Mouse (Mus musculus): ENCODE data around the gene Clmp.
"Not testable (repeated sequence)": the region's sequence is repeated elsewhere in the genome, so short reads cannot be mapped to it uniquely, and the experiment has no call there.

Gene Clmp

DNA sequence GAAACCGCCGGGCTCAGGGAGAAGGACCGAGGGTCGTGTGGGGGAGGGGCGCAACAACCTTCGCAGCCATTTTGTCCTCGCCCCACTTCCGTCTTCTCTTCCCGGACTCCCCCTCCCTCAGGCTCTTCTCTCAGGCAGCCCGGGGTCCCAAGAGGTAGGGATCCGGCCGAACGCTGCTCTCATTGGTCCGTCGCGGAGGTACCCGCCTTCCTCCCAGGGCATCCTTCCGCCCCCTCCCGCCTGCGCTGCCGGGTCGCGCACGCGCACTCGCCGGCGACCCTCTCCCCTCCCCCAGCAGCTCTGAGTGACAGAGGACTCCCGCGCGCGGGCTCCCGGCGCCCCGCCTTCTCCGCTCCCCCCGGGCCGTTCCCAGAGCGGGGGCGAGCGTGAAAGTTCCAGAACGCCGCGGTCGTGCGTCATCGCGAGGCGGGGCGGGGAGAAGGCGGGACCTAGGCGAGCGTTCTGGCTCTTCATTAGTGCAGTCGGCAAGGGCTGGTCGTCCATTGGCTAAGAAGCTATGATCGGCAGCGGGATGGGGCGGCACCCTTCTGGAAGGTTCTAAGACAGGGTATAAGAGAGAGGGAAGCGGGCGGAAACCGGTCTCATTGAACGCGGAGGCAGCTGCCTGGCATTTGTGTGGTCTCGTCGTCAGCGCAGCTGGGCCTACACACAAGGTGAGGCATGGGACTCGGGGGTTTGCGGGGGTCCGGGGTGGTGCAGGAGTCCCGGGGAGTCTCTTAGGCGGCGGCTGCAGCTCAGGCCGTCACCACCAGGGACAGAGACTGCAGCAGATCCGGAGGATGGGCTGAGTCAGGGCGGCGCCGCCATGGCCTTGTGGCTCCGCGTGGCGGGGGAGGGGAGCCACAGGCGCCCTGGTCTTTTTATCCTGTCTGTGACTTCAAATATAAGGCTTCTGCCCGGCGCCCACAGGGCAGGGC lies 115.2 kb downstream of the Clmp start, which contains the start of gene Hspa8:
Gene Hspa8, plus strand, starts transcription at position 310 of the 938 bp plus-strand sequence.
- DNase-seq (ENCODE audit: low read depth, low spot score) = peak; percentile 100

DNA sequence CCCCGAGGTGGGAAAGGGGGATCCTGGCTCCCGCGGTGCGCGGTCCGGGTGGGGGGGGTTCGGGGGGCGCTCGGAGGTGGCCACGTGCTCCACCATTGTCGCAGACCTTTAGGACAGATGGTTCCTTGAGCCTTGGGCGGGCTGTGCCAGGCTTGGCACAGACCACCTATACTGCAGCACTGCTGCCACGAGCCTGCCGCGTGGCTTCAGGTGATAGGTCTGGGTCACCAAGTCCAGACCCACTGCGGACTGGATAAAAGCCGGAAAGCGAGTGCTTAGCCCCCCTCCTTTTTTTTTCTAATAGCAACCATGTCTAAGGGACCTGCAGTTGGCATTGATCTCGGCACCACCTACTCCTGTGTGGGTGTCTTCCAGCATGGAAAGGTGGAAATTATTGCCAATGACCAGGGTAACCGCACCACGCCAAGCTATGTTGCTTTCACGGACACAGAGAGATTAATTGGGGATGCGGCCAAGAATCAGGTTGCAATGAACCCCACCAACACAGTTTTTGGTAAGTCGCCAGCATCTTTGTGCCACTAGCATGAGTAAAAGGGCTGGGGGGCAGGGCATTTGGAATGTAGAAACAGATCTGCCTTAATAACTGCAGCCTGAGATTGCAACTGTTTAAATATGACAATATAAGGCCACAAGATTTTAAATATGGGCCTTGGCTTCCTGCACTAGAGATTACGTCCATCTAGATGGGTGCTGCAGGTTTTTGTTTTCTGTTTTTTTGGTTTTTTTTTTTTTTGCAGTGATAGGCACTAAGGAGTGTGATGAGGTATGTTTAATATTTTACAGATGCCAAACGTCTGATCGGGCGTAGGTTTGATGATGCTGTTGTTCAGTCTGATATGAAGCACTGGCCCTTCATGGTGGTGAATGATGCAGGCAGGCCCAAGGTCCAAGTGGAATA lies 116.1 kb downstream of the Clmp start:
- DNase-seq (ENCODE audit: low read depth, low spot score) = peak; percentile 57

DNA sequence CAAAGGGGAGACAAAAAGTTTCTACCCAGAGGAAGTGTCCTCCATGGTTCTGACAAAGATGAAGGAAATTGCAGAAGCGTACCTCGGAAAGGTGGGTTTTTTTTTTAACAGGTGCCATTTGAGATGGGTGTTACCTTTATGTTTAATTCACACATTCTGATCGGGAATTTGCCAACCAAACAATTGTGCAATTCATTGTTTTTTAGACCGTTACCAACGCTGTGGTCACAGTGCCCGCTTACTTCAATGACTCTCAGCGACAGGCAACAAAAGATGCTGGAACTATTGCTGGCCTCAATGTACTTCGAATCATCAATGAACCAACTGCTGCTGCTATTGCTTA lies 116.7 kb downstream of the Clmp start:
- DNase-seq (ENCODE audit: low read depth, low spot score) = not testable (repeated sequence)

DNA sequence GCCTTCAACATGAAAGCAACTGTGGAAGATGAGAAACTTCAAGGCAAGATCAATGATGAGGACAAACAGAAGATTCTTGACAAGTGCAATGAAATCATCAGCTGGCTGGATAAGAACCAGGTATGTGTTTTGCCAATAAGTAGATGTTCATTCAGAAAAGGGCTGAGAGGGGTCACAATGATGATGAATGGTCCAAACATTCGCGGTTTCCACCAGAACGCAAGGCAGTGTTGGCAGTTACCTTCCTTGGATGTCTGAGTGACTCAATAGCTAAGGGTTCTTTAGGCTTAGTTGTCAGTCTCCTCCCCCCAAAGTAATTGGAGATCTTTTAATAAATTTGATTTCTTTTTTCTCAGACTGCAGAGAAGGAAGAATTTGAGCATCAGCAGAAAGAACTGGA lies 118.8 kb downstream of the Clmp start:
- peak; percentile 29 for DNase-seq (ENCODE audit: low read depth, low spot score)

DNA sequence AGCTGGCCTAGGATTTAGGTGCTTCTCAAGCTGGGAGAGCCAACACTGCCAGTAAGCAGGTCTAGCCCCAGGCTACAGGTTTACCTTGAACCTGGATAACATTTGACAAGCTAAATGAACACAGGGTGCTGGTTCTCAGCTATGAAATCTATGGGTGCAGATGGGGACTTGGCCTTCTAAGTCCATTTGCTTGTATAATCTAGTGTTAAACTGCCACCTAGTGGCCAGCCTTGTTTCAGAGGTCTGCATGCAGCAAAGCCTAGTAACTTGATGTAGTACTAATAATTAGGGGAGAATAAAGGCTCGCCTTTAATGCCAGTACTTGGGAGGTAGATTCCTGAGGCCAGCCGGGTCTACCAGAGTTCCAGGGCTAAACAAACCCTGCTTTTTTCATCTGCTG lies 119.5 kb downstream of the Clmp start:
- DNase-seq (ENCODE audit: low read depth, low spot score) = peak; percentile 90

DNA sequence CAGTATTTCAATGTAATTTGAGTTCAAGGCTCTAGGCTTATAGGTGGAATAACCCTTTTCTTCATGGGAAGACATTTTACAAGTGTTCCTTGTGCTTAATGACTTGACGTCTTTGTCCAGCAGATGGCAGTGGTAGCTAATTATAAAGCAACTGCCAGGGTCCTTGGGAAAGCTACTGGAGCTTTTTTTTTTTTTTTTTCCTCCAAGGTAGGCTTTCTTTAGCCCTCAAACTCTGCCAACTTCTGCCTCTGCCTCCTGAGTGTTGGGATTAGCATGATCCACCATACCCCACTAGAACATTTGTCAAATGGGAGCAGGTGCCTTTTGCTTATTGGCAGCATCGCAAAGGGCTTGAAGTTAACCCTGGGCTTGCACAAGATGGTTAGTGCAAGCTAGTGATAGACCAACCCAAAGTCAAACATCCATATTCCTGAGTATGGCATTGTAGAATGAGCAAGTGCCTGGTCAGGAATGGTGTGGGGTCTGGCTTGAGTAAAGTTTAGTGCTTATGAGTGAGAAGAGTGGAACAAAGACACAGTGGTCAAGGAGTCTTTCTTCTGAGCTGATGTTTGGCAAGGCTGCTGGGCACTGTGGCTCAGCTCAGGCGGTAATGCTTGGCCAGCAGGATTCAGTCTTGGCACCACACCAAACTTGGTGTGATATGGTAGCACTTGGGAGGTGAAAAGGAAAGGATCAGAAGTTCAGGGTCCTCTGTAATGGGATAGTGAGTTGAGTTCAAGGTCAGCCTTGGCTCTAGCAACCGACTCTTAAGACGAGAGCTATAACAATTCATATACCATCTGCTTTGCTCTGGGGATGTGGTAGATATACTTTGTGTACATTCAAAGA lies 120.9 kb downstream of the Clmp start:
- DNase-seq (ENCODE audit: low read depth, low spot score) = peak; percentile 71

DNA sequence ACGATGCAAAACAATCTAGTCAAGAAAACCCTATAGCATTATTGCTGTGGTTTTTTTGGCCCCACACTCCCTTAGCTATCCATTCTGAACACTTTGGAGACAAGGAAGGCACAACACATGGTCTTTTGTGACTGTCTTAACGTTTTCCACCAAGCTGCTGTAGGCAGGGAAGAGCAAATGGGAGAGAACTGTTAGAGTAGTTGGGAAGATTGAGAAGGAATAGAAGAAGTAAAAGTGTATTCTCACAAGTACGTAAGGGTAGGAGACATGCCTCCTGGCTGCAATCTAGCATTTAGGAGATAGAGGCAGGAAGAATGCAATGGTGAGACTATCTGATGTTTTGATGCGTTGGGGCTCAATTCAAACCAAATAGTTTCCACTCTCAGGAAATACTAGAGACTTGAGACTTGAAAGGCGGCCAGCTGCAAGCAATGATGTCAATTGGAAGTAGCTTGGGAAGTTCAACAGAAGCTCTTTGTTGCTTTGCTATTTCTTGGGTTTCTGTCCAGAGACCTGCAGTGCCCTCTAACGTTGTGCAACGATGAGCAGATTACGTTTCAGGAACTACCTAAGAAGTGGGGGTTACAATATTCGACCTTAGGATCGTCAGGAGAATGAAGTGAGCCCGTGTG lies 121.6 kb downstream of the Clmp start:
- DNase-seq (ENCODE audit: low read depth, low spot score) = peak; percentile 19

DNA sequence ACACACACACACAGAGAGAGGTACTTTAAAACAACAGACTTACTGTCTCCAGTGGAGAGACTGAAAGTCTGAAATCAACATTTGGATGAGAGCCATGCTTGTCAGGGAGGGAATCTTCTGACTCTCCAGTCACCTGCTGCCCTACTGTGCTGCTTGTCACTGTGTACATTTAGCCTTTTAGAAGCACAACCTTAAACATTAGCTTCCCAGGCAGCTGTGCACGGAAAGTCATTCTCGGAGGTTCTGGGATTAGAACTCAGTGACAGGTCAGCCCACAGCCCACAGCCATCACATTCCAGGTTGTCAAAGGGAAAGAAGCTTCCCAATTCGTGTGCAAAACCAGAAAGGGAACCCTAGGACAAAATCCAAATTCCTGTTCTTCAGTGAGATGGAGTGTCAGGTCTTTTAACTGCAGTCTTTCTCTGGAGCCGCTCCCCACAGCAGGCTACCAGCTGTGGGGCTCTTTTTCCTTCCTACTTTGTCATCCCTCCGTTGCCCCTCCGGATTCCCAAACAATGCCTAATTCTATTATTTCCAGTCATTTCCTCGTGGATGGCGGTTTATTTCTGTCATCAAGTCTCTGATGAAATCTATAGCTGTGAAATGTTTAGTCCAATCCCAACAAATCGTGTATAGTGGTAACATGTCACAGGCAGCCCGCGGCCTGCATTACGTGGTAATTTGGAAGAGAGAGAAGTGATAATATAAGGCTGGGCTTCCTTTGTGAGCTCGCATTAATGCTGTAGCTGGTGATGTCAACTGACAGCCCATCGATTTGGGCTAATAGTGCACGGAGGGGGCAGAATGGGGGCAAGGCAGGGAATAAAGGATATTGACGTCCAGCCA lies 122.5 kb downstream of the Clmp start:
- no peak for DNase-seq (ENCODE audit: low read depth, low spot score)

DNA sequence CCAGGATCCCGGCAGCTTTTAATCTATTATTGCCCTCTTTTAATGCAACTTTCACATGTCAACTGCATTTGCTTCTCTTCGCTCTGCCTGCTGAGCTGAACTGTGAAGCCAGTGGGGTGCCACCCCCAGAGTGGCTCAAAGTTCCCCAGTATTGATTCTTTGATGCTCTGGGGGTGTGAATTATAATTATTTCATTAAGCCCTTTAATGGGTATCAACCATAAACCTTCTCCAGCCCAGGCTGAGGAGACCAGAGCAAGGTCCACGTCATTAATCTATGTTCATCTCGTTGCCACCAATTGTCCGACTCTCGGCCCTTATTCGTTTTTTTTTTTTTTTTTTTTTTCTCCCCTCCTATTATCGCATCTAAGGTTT lies 123.1 kb downstream of the Clmp start:
- no peak for DNase-seq (ENCODE audit: low read depth, low spot score)

DNA sequence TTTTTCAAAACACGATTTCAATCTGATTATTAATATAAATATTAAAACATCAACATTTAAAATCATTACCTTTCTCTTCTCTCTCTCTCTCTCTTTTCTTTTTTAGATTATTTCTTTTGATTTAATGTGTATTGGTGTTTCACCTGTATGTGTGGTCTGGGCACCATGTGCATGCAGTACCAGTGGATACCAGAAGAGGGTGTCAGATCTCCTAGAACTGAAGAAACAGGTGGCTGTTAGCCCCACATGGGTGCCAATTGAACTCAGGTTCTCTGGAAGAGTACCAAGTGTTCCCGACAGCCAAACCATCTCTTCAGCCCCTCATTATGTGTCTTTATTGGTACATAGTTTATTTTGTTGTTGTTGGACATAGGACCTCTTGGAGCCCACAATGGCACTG lies 126.1 kb downstream of the Clmp start:
- peak; percentile 61 for DNase-seq (ENCODE audit: low read depth, low spot score)

DNA sequence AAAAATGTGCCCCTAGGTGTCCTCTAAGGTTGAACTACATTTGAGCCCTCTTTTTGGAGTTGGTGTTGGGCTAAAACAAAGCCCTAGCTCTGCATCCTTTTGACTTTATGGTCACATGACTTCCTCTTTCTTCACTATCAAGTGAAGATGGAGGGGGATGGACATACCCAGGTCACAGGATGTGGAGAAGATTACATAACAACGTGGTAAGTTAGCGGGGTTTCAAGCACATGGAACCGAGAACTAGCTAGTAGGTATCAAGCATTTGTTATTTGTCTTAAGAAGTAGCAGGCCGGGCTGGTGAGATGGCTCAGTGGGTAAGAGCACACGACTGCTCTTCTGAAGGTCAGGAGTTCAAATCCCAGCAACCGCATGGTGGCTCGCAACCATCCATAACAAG lies 128.3 kb downstream of the Clmp start:
- DNase-seq (ENCODE audit: low read depth, low spot score) = peak; percentile 70

DNA sequence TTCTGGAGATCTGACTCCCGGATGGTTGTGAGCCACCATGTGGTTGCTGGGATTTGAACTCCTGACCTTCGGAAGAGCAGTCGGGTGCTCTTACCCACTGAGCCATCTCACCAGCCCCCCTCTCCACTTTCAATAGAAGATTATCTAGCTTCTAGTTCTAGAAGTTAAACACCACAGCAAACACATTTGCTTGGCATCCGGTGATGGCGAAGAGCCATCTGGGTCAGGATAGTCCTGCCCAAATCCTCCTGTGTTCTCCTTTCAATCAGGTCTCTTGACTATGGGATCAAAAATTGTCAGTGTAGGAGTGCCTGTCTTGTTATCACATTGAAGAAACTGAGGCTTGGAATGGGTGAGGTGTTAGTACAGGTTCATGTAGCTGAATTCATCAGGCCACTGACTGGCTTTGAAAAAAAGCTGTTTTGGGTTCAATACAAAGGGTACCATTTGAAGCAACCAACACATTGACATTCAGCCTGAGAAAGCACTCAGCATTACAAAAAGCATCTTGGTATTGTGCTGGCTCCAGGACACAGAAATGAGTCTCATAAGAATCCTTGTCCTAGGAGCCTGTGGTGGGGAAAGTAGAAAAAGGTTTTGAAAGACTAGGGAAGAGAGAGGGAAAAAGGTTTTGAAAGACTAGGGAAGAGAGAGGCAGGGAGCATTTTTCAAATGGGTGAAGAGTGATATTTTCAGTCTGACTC lies 131.7 kb downstream of the Clmp start:
- no peak for DNase-seq (ENCODE audit: low read depth, low spot score)

DNA sequence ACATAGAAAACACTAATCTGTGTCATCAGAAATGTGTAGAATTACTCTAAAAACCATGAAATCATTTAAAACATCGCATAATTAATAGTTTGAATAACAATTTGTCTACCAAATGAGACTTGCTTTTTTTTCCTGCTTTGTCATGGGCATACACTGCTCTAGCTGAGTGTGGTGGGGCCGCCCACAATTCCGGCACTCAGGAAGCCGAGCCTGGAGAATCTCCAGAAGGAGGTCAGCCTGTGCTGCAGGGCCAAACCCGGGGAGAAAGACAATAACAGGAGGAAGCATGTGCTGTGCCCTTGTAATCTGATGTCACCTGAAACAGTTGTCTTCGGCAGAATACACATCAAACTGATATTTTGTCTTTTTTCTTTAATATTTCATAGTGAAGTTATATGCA lies 139.8 kb downstream of the Clmp start:
- no peak for DNase-seq (ENCODE audit: low read depth, low spot score)

DNA sequence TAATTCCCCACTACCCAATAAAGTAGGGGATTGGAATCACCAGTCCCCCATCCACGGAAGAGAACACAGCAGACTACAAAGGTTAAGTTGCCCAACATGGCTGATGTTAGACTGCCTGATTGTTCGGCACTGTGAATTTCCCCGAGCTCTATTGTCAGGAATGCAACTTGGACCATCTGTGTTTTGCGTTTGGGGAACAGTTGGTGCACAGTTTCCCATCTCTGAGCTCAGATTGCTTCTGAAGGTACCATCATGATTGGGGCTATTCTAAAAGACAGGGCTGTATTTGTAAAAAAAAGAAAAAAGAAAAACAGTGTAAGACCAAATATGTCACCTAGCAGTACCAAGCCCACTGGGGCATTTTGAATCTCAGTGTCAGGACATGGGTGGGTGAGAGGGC lies 141.6 kb downstream of the Clmp start:
- DNase-seq (ENCODE audit: low read depth, low spot score) = no peak

DNA sequence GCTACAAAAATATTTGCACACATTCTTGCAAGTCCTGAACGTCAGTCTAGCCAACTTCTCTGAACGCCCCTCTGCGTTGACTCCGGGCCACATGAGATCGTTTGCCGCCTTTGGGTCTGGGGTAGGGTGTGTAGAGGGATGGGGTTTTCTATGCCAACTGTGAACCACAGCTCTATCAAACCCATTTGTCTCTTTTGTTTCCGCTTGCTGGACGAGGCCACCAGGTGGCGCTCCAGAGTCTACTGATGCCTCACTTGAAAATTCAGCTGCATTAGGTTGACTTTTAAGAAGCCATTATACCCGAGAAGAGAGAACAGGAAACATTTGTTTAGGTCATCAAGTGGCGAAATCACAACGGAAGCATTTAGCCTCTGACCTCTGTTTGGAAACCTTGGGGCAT lies 148.8 kb downstream of the Clmp start:
- DNase-seq (ENCODE audit: low read depth, low spot score) = peak; percentile 86
